Mouse (Mus musculus) splenic B cell, adult 2 months (primary cell): Measurements from ENCODE around the gene Doc2b.

Experiments used
- DNase-seq: peaks from one replicate; pipeline ENCODE4 v3.0.0-alpha.2; 2011; ENCODE audit warnings: low read depth, low spot score
- H3K27me3 ChIP-seq: 2 replicates; pipeline ENCODE4 v1.6.1; 2012; ENCODE audit warnings: mild to moderate bottlenecking, low read length, moderate library complexity, mixed read lengths; ENCODE audit not compliant: control insufficient read depth, poor library complexity, insufficient read depth, severe bottlenecking
- H3K36me3 ChIP-seq: 2 replicates; pipeline ENCODE4 v1.6.1; 2012; ENCODE audit warnings: mild to moderate bottlenecking, low read length, moderate library complexity, mixed read lengths; ENCODE audit not compliant: control insufficient read depth, poor library complexity, insufficient read depth, severe bottlenecking

The Doc2b gene

GRCm38 (mm10) chr11:75796029-75796445 lies at the start of gene Doc2b:
TSS of gene Doc2b (minus strand) at chr11:75796049.
- no peak for DNase-seq
- Histone ChIP-seq H3K36me3 (no peaks in the 10 kb centered on the region), H3K27me3 (no peaks in the 10 kb centered on the region)

GRCm38 (mm10) chr11:75842904-75843619 lies 47.2 kb upstream of the Doc2b start:
- Histone ChIP-seq H3K36me3 (no peaks in the 10 kb centered on the region), H3K27me3 (no peaks in the 10 kb centered on the region)
- DNase-seq: no peak

- no peak for DNase-seq
- no peaks in the 10 kb centered on the region for H3K27me3 ChIP-seq
- H3K36me3 ChIP-seq: no peaks in the 10 kb centered on the region
Observed at GRCm38 (mm10) chr11:75841503-75841902, 45.7 kb upstream of the Doc2b start.

GRCm38 (mm10) chr11:75839536-75840430 lies 43.9 kb upstream of the Doc2b start:
- Histone ChIP-seq H3K36me3 (no peaks in the 10 kb centered on the region), H3K27me3 (no peaks in the 10 kb centered on the region)
- no peak for DNase-seq

GRCm38 (mm10) chr11:75838861-75839426 lies 43.1 kb upstream of the Doc2b start:
- H3K27me3 ChIP-seq: no peaks in the 10 kb centered on the region
- H3K36me3 ChIP-seq: no peaks in the 10 kb centered on the region
- DNase-seq: no peak

- peak; percentile 27 for DNase-seq
- H3K36me3 ChIP-seq: 0 out of 2 replicates have a peak, but pooled peaks cover 2% of the 10 kb centered on the region
- no peaks in the 10 kb centered on the region for H3K27me3 ChIP-seq
Observed at GRCm38 (mm10) chr11:75836240-75836610, 40.4 kb upstream of the Doc2b start.

- 0 out of 2 replicates have a peak, but pooled peaks cover 2% of the 10 kb centered on the region for H3K36me3 ChIP-seq
- peak; percentile 18 for DNase-seq
- no peaks in the 10 kb centered on the region for H3K27me3 ChIP-seq
Observed at GRCm38 (mm10) chr11:75835587-75836239, 39.9 kb upstream of the Doc2b start.

GRCm38 (mm10) chr11:75833081-75833480 lies 37.2 kb upstream of the Doc2b start:
- no peaks in the 10 kb centered on the region for H3K27me3 ChIP-seq
- DNase-seq: no peak
- H3K36me3 ChIP-seq: 0 out of 2 replicates have a peak, but pooled peaks cover 2% of the 10 kb centered on the region

- DNase-seq: no peak
- H3K27me3 ChIP-seq: no peaks in the 10 kb centered on the region
- 0 out of 2 replicates have a peak, but pooled peaks cover 2% of the 10 kb centered on the region for H3K36me3 ChIP-seq
Observed at GRCm38 (mm10) chr11:75830386-75830785, 34.5 kb upstream of the Doc2b start.

GRCm38 (mm10) chr11:75827414-75827813 lies 31.6 kb upstream of the Doc2b start:
- peak; percentile 15 for DNase-seq
- Histone ChIP-seq H3K27me3 (no peaks in the 10 kb centered on the region), H3K36me3 (no peaks in the 10 kb centered on the region)

- Histone ChIP-seq H3K27me3 (no peaks in the 10 kb centered on the region), H3K36me3 (no peaks in the 10 kb centered on the region)
- no peak for DNase-seq
Observed at GRCm38 (mm10) chr11:75823506-75823905, 27.7 kb upstream of the Doc2b start.

GRCm38 (mm10) chr11:75813085-75813484 lies 17.2 kb upstream of the Doc2b start:
- H3K27me3 ChIP-seq: no peaks in the 10 kb centered on the region; the same call in 1 of the 2 replicates
- no peak for DNase-seq
- no peaks in the 10 kb centered on the region for H3K36me3 ChIP-seq

GRCm38 (mm10) chr11:75811900-75812299 lies 16.1 kb upstream of the Doc2b start:
- no peak for DNase-seq

GRCm38 (mm10) chr11:75810526-75810925 lies 14.7 kb upstream of the Doc2b start:
- Histone ChIP-seq H3K36me3 (no peaks in the 10 kb centered on the region), H3K27me3 (no peaks in the 10 kb centered on the region; the same call in 1 of the 2 replicates)
- DNase-seq: no peak

More at GRCm38 (mm10) chr11:75811900-75812299, 16.1 kb upstream of the Doc2b start:
- H3K36me3 ChIP-seq: no peaks in the 10 kb centered on the region
- H3K27me3 ChIP-seq: no peaks in the 10 kb centered on the region; the same call in 1 of the 2 replicates
